ENCODE assay signal across 9 mouse cellular contexts in the genomic region with DNA sequence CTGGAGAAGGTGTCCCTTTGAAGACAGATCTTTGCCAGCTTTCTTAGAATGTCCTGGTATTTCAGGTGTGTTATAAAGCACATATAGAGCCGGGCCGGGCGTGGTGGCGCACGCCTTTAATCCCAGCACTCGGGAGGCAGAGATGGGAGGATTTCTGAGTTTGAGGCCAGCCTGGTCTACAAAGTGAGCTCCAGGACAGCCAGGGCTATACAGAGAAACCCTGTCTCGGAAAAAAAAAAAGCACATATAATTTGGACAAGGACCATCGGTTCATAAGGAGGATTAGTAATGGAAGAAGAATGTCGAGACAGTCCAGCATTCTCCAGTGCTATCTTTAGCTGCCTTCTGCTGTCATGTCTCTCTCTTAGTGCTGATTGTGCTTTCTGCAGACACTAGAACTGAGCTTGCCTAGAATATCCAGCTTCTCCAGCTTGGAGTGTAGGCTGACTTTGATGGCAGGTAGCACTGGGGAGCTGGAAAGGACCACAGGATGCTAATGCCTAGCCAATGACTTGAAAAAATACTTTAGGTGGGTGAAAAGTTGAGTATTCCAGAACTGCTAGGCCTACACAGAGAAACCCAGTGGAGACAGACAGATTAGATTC. TPM values are rescaled to one million over a fixed set of nuclear protein-coding genes. Genes with fewer than 3 reads are reported as not detected.
DNase-seq lines count a peak whose midpoint lies in the region; ATAC-seq lines count a peak whose summit lies in the region.
"Had no signal": no experiment of that assay in that cellular context is flagged by ENCODE, and none has a peak within 500 bp of the region (broad histone marks: within the 10 kb centered on the region; RNA-seq: fewer than 3 reads in every experiment).

No protein-coding gene starts in this region.

- intact Hi-C loops in heart, postnatal 36 days (cut with DNase I), result no loop called here

- peak; percentile 85 for ATAC-seq in heart, embryonic 14.5 days (ENCODE audit: insufficient number of reproducible peaks, insufficient read depth, low FRiP score, low read depth)
- ATAC-seq in limb, embryonic 12.5 days (ENCODE audit: insufficient number of reproducible peaks, insufficient read depth, low FRiP score, low TSS enrichment, low read depth), result peak; percentile 88

- DNase-seq in heart, postnatal 36 days, result no peak
- peak; percentile 79 for DNase-seq in testis, postnatal 10 days (ENCODE audit: low spot score)
- no peak for DNase-seq in testis, postnatal 14 days (ENCODE audit: low spot score)
- DNase-seq in embryo, embryonic 10.5 days (ENCODE audit: low spot score), result peak; percentile 38
- DNase-seq in yolk sac, embryonic 10.5 days (ENCODE audit: low spot score), result peak; percentile 55
- no peak for DNase-seq in frontal cortex, postnatal 14 days (ENCODE audit: low spot score in 2 of 2)

- H3K4me3 ChIP-seq in heart, embryonic 14.5 days (ENCODE audit: control insufficient read depth in 1 of 2, insufficient read depth in 1 of 2, low read depth in 1 of 2, low read length in 2 of 2), result no peak overlapping the region
- no peak overlapping the region for H3K4me3 ChIP-seq in limb, embryonic 12.5 days (replicated peaks)

- no peak overlapping the region for H3K9ac ChIP-seq in heart, embryonic 14.5 days (ENCODE audit: low read length)
- H3K9ac ChIP-seq in limb, embryonic 12.5 days (replicated peaks), result no peak overlapping the region

- H3K4me2 ChIP-seq in heart, embryonic 14.5 days (ENCODE audit: low read length), result no peak overlapping the region
- H3K4me2 ChIP-seq in limb, embryonic 12.5 days, result no peak overlapping the region

- H3K4me1 ChIP-seq in heart, embryonic 14.5 days (ENCODE audit: control insufficient read depth in 2 of 2, insufficient read depth in 2 of 2, low read length in 2 of 2), result peaks cover 17 to 49% of the 10 kb centered on the region in 2 experiments
- peaks cover 28% of the 10 kb centered on the region for H3K4me1 ChIP-seq in limb, embryonic 12.5 days (replicated peaks)

- peaks cover 7% of the 10 kb centered on the region; the same call in 1 of the 2 replicates for H3K36me3 ChIP-seq in heart, embryonic 14.5 days (ENCODE audit: control insufficient read depth, insufficient read depth, low read length)
- peaks cover 7% of the 10 kb centered on the region; the same call in 1 of the 2 replicates for H3K36me3 ChIP-seq in limb, embryonic 12.5 days

- 56% methylated on average over 9 of the region's 9 CpGs for WGBS in heart, embryonic 14.5 days
- 91% methylated on average over 9 of the region's 9 CpGs for WGBS in limb, embryonic 12.5 days

- H3K27me3 ChIP-seq in heart, embryonic 14.5 days (ENCODE audit: control insufficient read depth, insufficient read depth, low read length), result no peaks in the 10 kb centered on the region
- H3K27me3 ChIP-seq in limb, embryonic 12.5 days, result no peaks in the 10 kb centered on the region

- H3K9me3 ChIP-seq in heart, embryonic 14.5 days (ENCODE audit: control insufficient read depth, low read length), result no peaks in the 10 kb centered on the region
- H3K9me3 ChIP-seq in limb, embryonic 12.5 days, result no peaks in the 10 kb centered on the region

- peak overlapping the region; percentile 15 to 25; a peak in 2 of 4 replicates for H3K27ac ChIP-seq in heart, embryonic 14.5 days (replicated peaks in 1 of 2; ENCODE audit: control insufficient read depth in 1 of 2, insufficient read depth in 1 of 2, low read depth in 2 of 2, low read length in 2 of 2)
- H3K27ac ChIP-seq in limb, embryonic 12.5 days, result peak overlapping the region; percentile 12; the same call in 1 of the 2 replicates
- H3K27ac ChIP-seq: macrophage had no signal

RNA-seq across cellular contexts. Expression of a gene that starts 5.9 kb away (rescaled TPM):
- 19.1 and 19.4 TPM in 2 replicates for polyA plus RNA-seq in heart, embryonic 14.5 days (2014; fragmentation: Nextera tagmentation; extraction: Ambion mirVana)
- total RNA-seq in heart, postnatal 36 days (2021), result 1 to 10 TPM; 9.4 to 10.0 TPM
- polyA plus RNA-seq in limb, embryonic 12.5 days (2016; fragmentation: Nextera tagmentation; extraction: Ambion mirVana), result 35.4 and 39.3 TPM in 2 replicates

RNA-seq across cellular contexts. Expression of a gene that starts 50.5 kb away (rescaled TPM):
- 748 and 805 TPM in 2 replicates for polyA plus RNA-seq in heart, embryonic 14.5 days (2014; fragmentation: Nextera tagmentation; extraction: Ambion mirVana)
- total RNA-seq in heart, postnatal 36 days (2021), result 1,000 to 10,000 TPM; 1,294 to 1,573 TPM
- polyA plus RNA-seq in limb, embryonic 12.5 days (2016; fragmentation: Nextera tagmentation; extraction: Ambion mirVana), result 241 and 250 TPM in 2 replicates

RNA-seq across cellular contexts. Expression of a gene that starts 50.6 kb away (rescaled TPM):
- polyA plus RNA-seq in heart, embryonic 14.5 days (2014; fragmentation: Nextera tagmentation; extraction: Ambion mirVana), result 16.7 and 17.9 TPM in 2 replicates
- 1 to 10 TPM; 7.0 to 8.1 TPM for total RNA-seq in heart, postnatal 36 days (2021)
- 42.0 and 43.6 TPM in 2 replicates for polyA plus RNA-seq in limb, embryonic 12.5 days (2016; fragmentation: Nextera tagmentation; extraction: Ambion mirVana)

Comparison
In these comparisons a context has a peak if more than half of its experiments do, and no peak if none do; other contexts are left out.
1. DNase-seq: peak in testis, postnatal 10 days (single experiment), embryo, embryonic 10.5 days (single experiment) and yolk sac, embryonic 10.5 days (single experiment); none in heart, postnatal 36 days (0 of 2), testis, postnatal 14 days (single experiment) and frontal cortex, postnatal 14 days (0 of 2).